Mouse (Mus musculus) heart, postnatal 0 days (tissue): ENCODE results near the gene Tmem216. TPM values are rescaled to one million over a fixed set of nuclear protein-coding genes. Genes with fewer than 3 reads are reported as not detected.

Experiments used
- ATAC-seq: fragments of 200-750 bp; cut with Nextera tagmentation; 2 replicates; pipeline ENCODE4 v1.8.0; 2017; ENCODE audit warnings: low read depth, moderate number of reproducible peaks, moderate library complexity; ENCODE audit not compliant: insufficient read depth
- DNase-seq: peaks from one replicate; pipeline ENCODE4 v3.0.0-alpha.2; 2016; ENCODE audit warnings: low spot score
- H3K27ac ChIP-seq: fragments of 300-500 bp; sonication (generic); 2 replicates; pipeline ENCODE4 v1.5.1; 2014; ENCODE audit warnings: low read depth, mild to moderate bottlenecking
- H3K27me3 ChIP-seq: fragments of 300-500 bp; sonication (generic); 2 replicates; pipeline ENCODE4 v1.6.1; 2014; ENCODE audit warnings: low read length, mixed read lengths; ENCODE audit not compliant: control insufficient read depth, insufficient read depth
- H3K36me3 ChIP-seq: fragments of 300-500 bp; sonication (generic); replicated peaks from 2 replicates; pipeline ENCODE4 v1.6.1; 2014; ENCODE audit warnings: low read length, mixed read lengths; ENCODE audit not compliant: control insufficient read depth, insufficient read depth
- H3K4me1 ChIP-seq: fragments of 300-500 bp; sonication (generic); 2 replicates; pipeline ENCODE4 v1.6.1; 2014; ENCODE audit warnings: antibody characterized with exemption; ENCODE audit not compliant: control insufficient read depth, insufficient read depth
- H3K4me2 ChIP-seq: fragments of 300-500 bp; sonication (generic); 2 replicates; pipeline ENCODE4 v1.6.1; 2014; ENCODE audit warnings: low read depth, mild to moderate bottlenecking, low read length, moderate library complexity
- H3K4me3 ChIP-seq: fragments of 300-500 bp; sonication (generic); 2 replicates; pipeline ENCODE4 v1.5.1; 2014; ENCODE audit warnings: low read depth, low read length
- H3K9ac ChIP-seq: fragments of 300-500 bp; sonication (generic); replicated peaks from 2 replicates; pipeline ENCODE4 v1.6.1; 2014; ENCODE audit warnings: low read depth, low read length, mixed read lengths
- H3K9me3 ChIP-seq: fragments of 300-500 bp; sonication (generic); replicated peaks from 2 replicates; pipeline ENCODE4 v1.6.1; 2016; ENCODE audit warnings: low read length; ENCODE audit not compliant: control insufficient read depth
- CTCF ChIP-seq: IDR thresholded peaks from 2 replicates; pipeline ENCODE4 v1.5.1; 2016; ENCODE audit warnings: antibody characterized with exemption, control low read depth, low read depth
- EP300 ChIP-seq: IDR thresholded peaks from 2 replicates; pipeline ENCODE4 v1.6.1; 2016; ENCODE audit warnings: antibody characterized with exemption, low read depth
- WGBS: fragments of 180-500 bp; shearing (Covaris S2); extraction: QIAGEN DNeasy Blood & Tissue Kit; methylation state at CpG from one replicate; pipeline ENCODE4 v1.1.7; 2014; 5-methylcytosine and 5-hydroxymethylcytosine counted together
- polyA plus RNA-seq: library from polyadenylated mRNA; unstranded; fragments of >200 nt; fragmentation: Nextera tagmentation; extraction: Ambion mirVana; gene quantifications from 2 replicates; pipeline ENCODE4 v1.2.1, GENCODE M21; 2015
- total RNA-seq: library from RNA; depleted of rRNA; stranded (reverse); fragments of >200 nt; gene quantifications from 2 replicates; pipeline ENCODE4 v1.2.3, GENCODE M21; 2014; ENCODE audit warnings: low replicate concordance

Gene Tmem216
- total and polyA plus RNA-seq, 2 experiments from 2014 or later: 12.7 to 12.9 TPM

DNA sequence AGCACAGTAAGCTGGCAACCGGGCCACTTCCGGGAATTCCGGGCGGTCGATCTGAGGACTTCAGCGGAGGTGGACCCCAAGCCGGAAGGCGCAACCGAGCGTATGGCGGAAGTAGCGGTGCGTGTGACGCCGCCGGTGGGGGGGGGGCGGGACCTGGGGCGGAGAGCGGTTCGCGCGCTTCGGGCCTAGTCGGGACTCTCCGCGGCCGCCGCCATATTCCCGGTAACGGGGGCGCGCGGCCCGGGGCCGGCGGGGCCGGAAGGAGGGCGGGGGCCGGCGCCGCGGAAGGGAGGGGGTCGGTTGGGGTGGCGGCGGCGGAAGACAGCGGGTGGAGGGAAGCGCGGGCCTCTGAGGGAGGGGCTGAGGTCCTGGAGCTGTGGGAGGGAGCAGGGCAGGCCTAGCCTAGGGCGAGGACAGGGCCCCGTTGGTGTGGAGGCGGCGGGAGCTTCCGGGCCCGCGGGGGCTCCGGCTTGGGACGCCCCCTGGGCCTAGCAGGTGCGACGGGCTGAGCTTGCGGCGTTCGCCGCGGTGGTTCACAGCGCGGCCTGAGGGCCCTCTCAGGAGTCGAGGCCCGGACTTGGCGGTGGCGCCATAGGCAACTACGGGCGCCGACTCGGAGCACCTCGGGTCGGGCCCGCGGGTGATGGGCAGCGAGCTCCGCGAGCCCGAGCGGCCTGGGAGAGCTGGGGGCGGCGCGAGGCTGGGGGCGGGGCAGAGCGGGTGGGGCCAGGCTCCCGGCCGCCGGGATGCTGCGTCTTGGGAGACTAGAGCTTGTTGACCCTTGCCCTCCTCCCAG is 30.7 kb downstream of the Tmem216 start, which contains the start of gene Cpsf7:
Cpsf7 (plus strand) TSS at position 161 of the 796 bp plus-strand sequence.
- Histone ChIP-seq H3K9me3 (no peaks in the 10 kb centered on the region), H3K4me1 (peaks cover 16% of the 10 kb centered on the region), H3K4me2 (peak within 1 kb of the TSS; percentile 74), H3K27ac (peak within 1 kb of the TSS; percentile 99), H3K9ac (peak within 1 kb of the TSS; percentile 98), H3K36me3 (0 out of 2 replicates have a peak, but pooled peaks cover 9% of the 10 kb centered on the region), H3K4me3 (peak within 1 kb of the TSS; percentile 82), H3K27me3 (no peaks in the 10 kb centered on the region)
- TF ChIP-seq CTCF (no peak), EP300 (peak; percentile 2; the same call in 1 of the 2 replicates)
- ATAC-seq (peak; percentile 93), DNase-seq (peak; percentile 92)
- 1% methylated on average over 69 of the region's 93 CpGs for WGBS

DNA sequence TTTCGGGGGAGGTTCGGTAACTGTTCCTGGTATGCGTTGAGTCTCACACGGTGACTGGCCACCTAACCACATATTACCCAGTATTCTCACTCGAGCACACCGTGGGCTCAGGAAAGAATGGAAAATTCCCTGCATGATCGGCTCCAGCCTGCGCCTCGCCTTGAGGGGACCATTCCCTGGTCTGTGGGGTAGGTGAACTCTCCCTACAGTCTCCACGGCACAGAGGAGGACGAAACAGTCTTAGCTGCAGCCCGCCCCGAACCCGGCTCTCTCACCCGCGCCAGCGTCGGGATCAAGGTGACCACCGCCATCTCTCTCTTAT is 31.3 kb downstream of the Tmem216 start:
- H3K9me3 ChIP-seq: no peaks in the 10 kb centered on the region
- H3K27me3 ChIP-seq: no peaks in the 10 kb centered on the region
- H3K4me2 ChIP-seq: peak overlapping the region; percentile 74
- H3K4me3 ChIP-seq: peak overlapping the region; percentile 82
- H3K27ac ChIP-seq: peak overlapping the region; percentile 99
- WGBS: 1% methylated on average over 19 of the region's 19 CpGs
- peak overlapping the region; percentile 98 for H3K9ac ChIP-seq
- TF ChIP-seq CTCF (no peak), EP300 (no peak)
- DNase-seq: peak; percentile 20
- H3K4me1 ChIP-seq: peaks cover 16% of the 10 kb centered on the region
- H3K36me3 ChIP-seq: 0 out of 2 replicates have a peak, but pooled peaks cover 7% of the 10 kb centered on the region
- no peak for ATAC-seq

DNA sequence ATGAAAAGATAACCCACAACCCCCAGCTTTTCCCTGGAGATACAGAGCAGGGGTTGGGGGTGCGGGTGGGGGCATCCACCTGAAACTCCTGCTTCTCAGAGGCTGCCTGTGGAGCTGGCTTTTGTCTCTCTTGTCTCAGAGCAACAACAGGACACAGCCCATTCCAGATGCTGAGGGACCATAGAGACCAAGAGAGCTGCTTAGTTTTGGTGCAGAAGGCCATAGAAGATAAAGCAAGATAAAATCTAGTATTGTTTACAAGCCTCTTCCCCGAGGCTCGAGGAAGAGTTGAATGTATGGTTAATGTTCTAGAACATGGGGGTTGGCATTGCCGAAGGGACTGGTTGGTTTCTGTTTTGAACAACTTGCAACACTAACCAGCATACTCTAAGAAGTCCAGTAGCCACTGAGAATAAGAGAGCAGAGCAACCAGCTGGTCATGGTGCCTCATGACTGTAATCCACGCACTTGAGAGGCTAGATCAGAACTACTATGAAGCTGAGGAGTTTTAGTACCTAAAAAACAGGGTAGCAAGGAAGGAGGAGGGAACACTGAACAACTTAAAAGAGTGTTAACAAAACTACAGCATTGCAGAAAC is 32.5 kb downstream of the Tmem216 start:
- no peak overlapping the region for H3K27ac ChIP-seq
- WGBS: 66% methylated on average over 5 of the region's 5 CpGs
- no peaks in the 10 kb centered on the region for H3K27me3 ChIP-seq
- ATAC-seq (no peak), DNase-seq (no peak)
- H3K4me1 ChIP-seq: peaks cover 16% of the 10 kb centered on the region
- H3K36me3 ChIP-seq: 0 out of 2 replicates have a peak, but pooled peaks cover 7% of the 10 kb centered on the region
- H3K4me2 ChIP-seq: peak overlapping the region; percentile 74; the same call in 1 of the 2 replicates
- H3K9ac ChIP-seq: no peak overlapping the region; the same call in 1 of the 2 replicates
- no peak overlapping the region for H3K4me3 ChIP-seq
- TF ChIP-seq CTCF (no peak), EP300 (no peak)
- H3K9me3 ChIP-seq: no peaks in the 10 kb centered on the region

DNA sequence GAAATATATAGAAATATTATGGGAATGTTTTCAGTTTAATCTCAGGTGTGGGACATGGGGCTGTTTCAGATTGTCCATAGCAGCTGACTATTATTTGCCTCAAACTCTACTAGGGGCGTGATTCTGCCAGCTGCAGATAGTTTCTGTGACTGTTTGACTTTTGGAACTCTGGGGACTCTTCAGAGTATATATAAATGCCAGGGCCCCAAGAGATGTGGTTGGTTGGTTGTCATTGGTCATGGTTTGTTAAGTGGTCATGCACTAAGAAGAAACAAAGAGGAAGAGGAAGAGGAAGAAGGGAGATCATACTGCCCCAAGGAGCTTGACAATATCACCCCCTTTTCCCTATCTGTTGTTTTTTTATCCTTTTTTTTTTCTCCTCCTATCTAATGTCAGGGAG is 34.1 kb downstream of the Tmem216 start:
- Histone ChIP-seq H3K27ac (no peak overlapping the region), H3K4me1 (peaks cover 14% of the 10 kb centered on the region), H3K4me3 (no peak overlapping the region), H3K27me3 (no peaks in the 10 kb centered on the region), H3K9ac (no peak overlapping the region), H3K4me2 (no peak overlapping the region), H3K36me3 (peaks cover 3% of the 10 kb centered on the region), H3K9me3 (no peaks in the 10 kb centered on the region)
- ATAC-seq (no peak), DNase-seq (no peak)
- WGBS: 74% methylated on average over 1 of the region's 1 CpGs
- no peak for TF ChIP-seq EP300
- TF ChIP-seq CTCF: no peak

DNA sequence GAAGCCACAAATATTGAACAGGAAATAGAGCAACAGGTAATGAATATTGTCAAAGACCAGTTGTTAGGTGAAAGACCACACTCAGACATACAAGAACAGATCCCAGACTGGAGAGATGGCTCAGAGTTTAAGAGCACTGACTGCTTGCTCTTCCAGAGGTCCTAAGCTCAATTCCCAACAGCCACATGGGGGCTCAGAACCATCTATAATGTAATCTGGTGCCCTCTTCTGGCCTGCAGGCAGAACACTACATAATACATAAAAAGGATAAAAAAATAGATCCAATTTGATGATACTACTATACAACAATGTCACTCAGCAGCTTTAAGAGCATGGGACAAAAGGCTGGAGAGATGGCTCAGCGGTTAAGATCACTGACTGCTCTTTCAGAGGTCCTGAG is 35.7 kb downstream of the Tmem216 start:
- Histone ChIP-seq H3K4me3 (no peak overlapping the region), H3K27ac (no peak overlapping the region), H3K9ac (no peak overlapping the region), H3K27me3 (no peaks in the 10 kb centered on the region), H3K36me3 (peaks cover 18% of the 10 kb centered on the region), H3K4me2 (no peak overlapping the region), H3K9me3 (no peaks in the 10 kb centered on the region), H3K4me1 (peaks cover 5% of the 10 kb centered on the region; the same call in 1 of the 2 replicates)
- no peak for ATAC-seq
- TF ChIP-seq CTCF (peak; percentile 47), EP300 (no peak)
- no peak for DNase-seq
- 68% methylated on average over 1 of the region's 1 CpGs for WGBS
